Mouse (Mus musculus) CH12.LX (cell line): ENCODE measurements at regions not wholly inside any gene's neighbourhood (a gene's known extent, or its start where the extent isn't known, plus 50 kb on each side); places are given as distances from the start of the nearest gene placed in this dataset.

Source experiments
- CTCF ChIP-seq, 2 experiments: IDR thresholded peaks in 1 of 2; conservative IDR thresholded peaks in 1 of 2; 2 replicates each; pipeline ENCODE4 v1.5.1; 2011 to 2012; ENCODE audit warnings: low read depth in 2 of 2, low read length in 2 of 2, improper control_type of control experiment in 1 of 2, inconsistent platforms in 1 of 2, mild to moderate bottlenecking in 1 of 2, moderate library complexity in 1 of 2
- EP300 ChIP-seq: IDR thresholded peaks from 2 replicates; pipeline ENCODE4 v1.6.1; 2011; ENCODE audit warnings: low read length, improper control_type of control experiment
- MAFK ChIP-seq: IDR thresholded peaks from 2 replicates; pipeline ENCODE4 v1.6.1; 2011; ENCODE audit warnings: low read length, improper control_type of control experiment; ENCODE audit not compliant: insufficient replicate concordance
- MYC ChIP-seq: IDR thresholded peaks from 2 replicates; pipeline ENCODE4 v1.6.1; 2011; ENCODE audit warnings: low read depth, mild to moderate bottlenecking, improper control_type of control experiment, low read length

DNA sequence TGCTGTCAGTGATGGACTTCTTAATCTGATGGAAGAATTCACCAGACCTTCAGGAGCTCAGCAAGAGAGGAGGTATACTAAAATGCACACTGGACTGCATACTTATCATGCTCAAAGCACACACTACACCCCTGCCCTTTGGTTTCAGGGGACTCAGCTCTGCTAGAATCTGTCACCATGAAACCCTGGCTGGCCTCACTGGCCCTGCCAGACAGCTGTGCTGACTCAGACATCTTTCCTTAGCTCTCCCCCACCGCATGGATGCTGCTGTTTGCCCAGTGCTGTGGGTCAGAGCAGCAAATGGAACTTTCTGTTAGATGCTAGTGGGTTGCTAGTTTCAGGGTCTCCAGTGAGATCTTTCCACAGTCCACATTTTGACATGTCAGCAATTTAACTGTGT lies 64.9 kb upstream of the 9630041A04Rik start:
- TF ChIP-seq EP300: no peak
- TF ChIP-seq MYC: no peak
- no peak for TF ChIP-seq MAFK
- TF ChIP-seq CTCF (conservative IDR thresholded peaks at IDR 0.05 in 1 of 2, IDR thresholded peaks at IDR 0.05 in 1 of 2; ENCODE audit: low read depth in 2 of 2, low read length in 2 of 2): no peak
